Mouse (Mus musculus) CH12.LX (cell line): ENCODE measurements at regions not wholly inside any gene's neighbourhood (a gene's known extent, or its start where the extent isn't known, plus 50 kb on each side); places are given as distances from the start of the nearest gene placed in this dataset.

Source experiments
- DNase-seq: peaks from one replicate; pipeline ENCODE4 v3.0.0-alpha.2; 2013; ENCODE audit errors: extremely low read depth
- H3K27ac ChIP-seq: 2 replicates; pipeline ENCODE4 v1.5.1; 2012; ENCODE audit warnings: low read depth, mild to moderate bottlenecking, control low read depth, moderate library complexity; ENCODE audit not compliant: insufficient read depth
- H3K27me3 ChIP-seq: replicated peaks from 2 replicates; pipeline ENCODE3; 2012; ENCODE audit warnings: inconsistent platforms
- H3K36me3 ChIP-seq, 2 experiments: replicated peaks in 1 of 2; 2 replicates each; pipeline versions ENCODE3 to v1.6.1; 2012; ENCODE audit warnings: inconsistent platforms in 1 of 2, low read length in 1 of 2, mild to moderate bottlenecking in 1 of 2, mixed read lengths in 1 of 2, moderate library complexity in 1 of 2; ENCODE audit not compliant: control insufficient read depth in 1 of 2, insufficient read depth in 1 of 2
- H3K4me1 ChIP-seq, 2 experiments: 2 replicates each; pipeline ENCODE4 v1.6.1; 2012; ENCODE audit warnings: inconsistent platforms in 1 of 2, moderate library complexity in 1 of 2; ENCODE audit not compliant: insufficient read depth in 2 of 2, control insufficient read depth in 1 of 2
- H3K4me2 ChIP-seq: 2 replicates; pipeline ENCODE4 v1.6.1; 2012; ENCODE audit warnings: low read depth, mild to moderate bottlenecking, control low read depth; ENCODE audit not compliant: poor library complexity, insufficient read depth, severe bottlenecking
- H3K4me3 ChIP-seq, 3 experiments: fragments of 150-350 bp in 1 of 3; sonication (generic) in 1 of 3; replicated peaks in 1 of 3; 2 replicates each; pipeline versions ENCODE3 to v1.5.1; 2011 to 2012; ENCODE audit warnings: low read depth in 2 of 3, low read length in 2 of 3, mild to moderate bottlenecking in 2 of 3, moderate library complexity in 2 of 3, control low read depth in 1 of 3, improper control_type of control experiment in 1 of 3, inconsistent platforms in 1 of 3, mixed read lengths in 1 of 3; ENCODE audit not compliant: poor library complexity in 1 of 3
- H3K79me2 ChIP-seq: replicated peaks from 2 replicates; pipeline ENCODE4 v1.6.1; 2012; ENCODE audit warnings: mild to moderate bottlenecking, moderate library complexity; ENCODE audit not compliant: control insufficient read depth, poor library complexity, insufficient read depth, severe bottlenecking; ENCODE audit errors: extremely low read depth
- H3K9ac ChIP-seq: 2 replicates; pipeline ENCODE4 v1.6.1; 2012; ENCODE audit warnings: low read depth, mild to moderate bottlenecking, control low read depth, moderate library complexity; ENCODE audit not compliant: insufficient read depth
- H3K9me3 ChIP-seq: replicated peaks from 2 replicates; pipeline ENCODE3; 2012; ENCODE audit warnings: low read length, inconsistent platforms, mixed read lengths
- CHD2 ChIP-seq: IDR thresholded peaks from 2 replicates; pipeline ENCODE4 v1.6.1; 2011; ENCODE audit warnings: low read length, improper control_type of control experiment
- CTCF ChIP-seq, 2 experiments: IDR thresholded peaks in 1 of 2; conservative IDR thresholded peaks in 1 of 2; 2 replicates each; pipeline ENCODE4 v1.5.1; 2011 to 2012; ENCODE audit warnings: low read depth in 2 of 2, low read length in 2 of 2, improper control_type of control experiment in 1 of 2, inconsistent platforms in 1 of 2, mild to moderate bottlenecking in 1 of 2, moderate library complexity in 1 of 2
- ELF1 ChIP-seq: IDR thresholded peaks from 2 replicates; pipeline ENCODE4 v1.6.1; 2014; ENCODE audit warnings: low read depth, mild to moderate bottlenecking, inconsistent platforms, low read length, improper control_type of control experiment
- EP300 ChIP-seq: IDR thresholded peaks from 2 replicates; pipeline ENCODE4 v1.6.1; 2011; ENCODE audit warnings: low read length, improper control_type of control experiment
- ETS1 ChIP-seq: conservative IDR thresholded peaks from 2 replicates; pipeline ENCODE4 v1.6.1; 2012; ENCODE audit warnings: low read depth, mild to moderate bottlenecking, inconsistent platforms, low read length, improper control_type of control experiment, moderate library complexity
- GABPA ChIP-seq: IDR thresholded peaks from 2 replicates; pipeline ENCODE4 v1.6.1; 2012; ENCODE audit warnings: low read depth, low read length, improper control_type of control experiment, inconsistent platforms; ENCODE audit not compliant: insufficient replicate concordance
- HCFC1 ChIP-seq: IDR thresholded peaks from 2 replicates; pipeline ENCODE4 v1.6.1; 2012; ENCODE audit warnings: low read depth, mild to moderate bottlenecking, inconsistent platforms, low read length, improper control_type of control experiment
- IRF4 ChIP-seq: IDR thresholded peaks from 2 replicates; pipeline ENCODE4 v1.6.1; 2014; ENCODE audit warnings: low read depth, mild to moderate bottlenecking, inconsistent platforms, low read length, improper control_type of control experiment
- JUN ChIP-seq: IDR thresholded peaks from 2 replicates; pipeline ENCODE4 v1.6.1; 2011; ENCODE audit warnings: low read depth, mild to moderate bottlenecking, low read length, improper control_type of control experiment, moderate library complexity; ENCODE audit not compliant: insufficient read depth
- JUND ChIP-seq: conservative IDR thresholded peaks from 2 replicates; pipeline ENCODE4 v1.6.1; 2011; ENCODE audit warnings: low read depth, low read length, improper control_type of control experiment
- KAT2A ChIP-seq: IDR thresholded peaks from 2 replicates; pipeline ENCODE4 v1.6.1; 2012; ENCODE audit warnings: low read length, improper control_type of control experiment, inconsistent platforms; ENCODE audit not compliant: insufficient replicate concordance
- MAFK ChIP-seq: IDR thresholded peaks from 2 replicates; pipeline ENCODE4 v1.6.1; 2011; ENCODE audit warnings: low read length, improper control_type of control experiment; ENCODE audit not compliant: insufficient replicate concordance
- MAX ChIP-seq: IDR thresholded peaks from 2 replicates; pipeline ENCODE4 v1.6.1; 2011; ENCODE audit warnings: low read length, improper control_type of control experiment
- MAZ ChIP-seq: IDR thresholded peaks from 2 replicates; pipeline ENCODE4 v1.6.1; 2012; ENCODE audit warnings: low read depth, mild to moderate bottlenecking, inconsistent platforms, low read length, improper control_type of control experiment, moderate library complexity
- MXI1 ChIP-seq: IDR thresholded peaks from 2 replicates; pipeline ENCODE4 v1.6.1; 2011; ENCODE audit warnings: mild to moderate bottlenecking, low read depth, low read length, improper control_type of control experiment
- MYC ChIP-seq: IDR thresholded peaks from 2 replicates; pipeline ENCODE4 v1.6.1; 2011; ENCODE audit warnings: low read depth, mild to moderate bottlenecking, improper control_type of control experiment, low read length
- NELFE ChIP-seq: IDR thresholded peaks from 2 replicates; pipeline ENCODE4 v1.6.1; 2011; ENCODE audit warnings: low read depth, low read length, improper control_type of control experiment
- NRF1 ChIP-seq: IDR thresholded peaks from 2 replicates; pipeline ENCODE4 v1.6.1; 2014; ENCODE audit warnings: low read depth, mild to moderate bottlenecking, inconsistent platforms, low read length, improper control_type of control experiment, moderate library complexity
- POLR2A ChIP-seq: IDR thresholded peaks from 2 replicates; pipeline ENCODE4 v1.6.1; 2011; ENCODE audit warnings: low read depth, mild to moderate bottlenecking, improper control_type of control experiment, low read length
- POLR2AphosphoS2 ChIP-seq: IDR thresholded peaks from 2 replicates; pipeline ENCODE4 v1.6.1; 2011; ENCODE audit warnings: low read depth, low read length, improper control_type of control experiment
- RAD21 ChIP-seq: IDR thresholded peaks from 2 replicates; pipeline ENCODE4 v1.6.1; 2011; ENCODE audit warnings: low read depth, mild to moderate bottlenecking, low read length, improper control_type of control experiment, moderate library complexity
- SIN3A ChIP-seq: IDR thresholded peaks from 2 replicates; pipeline ENCODE4 v1.6.1; 2012; ENCODE audit warnings: low read length, improper control_type of control experiment, inconsistent platforms
- TBP ChIP-seq: conservative IDR thresholded peaks from 2 replicates; pipeline ENCODE4 v1.6.1; 2011; ENCODE audit warnings: low read depth, low read length, improper control_type of control experiment
- TCF12 ChIP-seq: IDR thresholded peaks from 2 replicates; pipeline ENCODE4 v1.6.1; 2014; ENCODE audit warnings: low read depth, mild to moderate bottlenecking, inconsistent platforms, low read length, improper control_type of control experiment
- USF2 ChIP-seq: conservative IDR thresholded peaks from 2 replicates; pipeline ENCODE4 v1.6.1; 2011; ENCODE audit warnings: low read depth, low read length, improper control_type of control experiment
- ZC3H11A ChIP-seq: IDR thresholded peaks from 2 replicates; pipeline ENCODE4 v1.6.1; 2012; ENCODE audit warnings: low read depth, mild to moderate bottlenecking, inconsistent platforms, low read length, improper control_type of control experiment
- ZKSCAN1 ChIP-seq: IDR thresholded peaks from 2 replicates; pipeline ENCODE4 v1.6.1; 2012; ENCODE audit warnings: low read depth, inconsistent platforms, low read length, improper control_type of control experiment, borderline replicate concordance
- dilution Hi-C: fragments of 300-500 bp; cut with MboI; formaldehyde crosslinking; loops from 2 replicates; pipeline ENCODE4 v1.14.3; 2020; ENCODE audit warnings: low sequenced_read_pairs; ENCODE audit not compliant: extremely low pct_unique_long_range_greater_than_20kb, extremely low pct_ligation_motif_present
- in situ Hi-C: fragments of 300-500 bp; cut with MboI; formaldehyde crosslinking; loops from 3 replicates; pipeline ENCODE4 v1.14.3; 2019; ENCODE audit warnings: low sequenced_read_pairs, low pct_ligation_motif_present, low pct_unique_long_range_greater_than_20kb, mixed read lengths

- Histone ChIP-seq H3K79me2 (no peaks in the 10 kb centered on the region), H3K36me3 (no peaks in the 10 kb centered on the region), H3K9me3 (no peaks in the 10 kb centered on the region), H3K9ac (no peak overlapping the region), H3K4me3 (no peak overlapping the region), H3K27ac (no peak overlapping the region), H3K4me2 (no peak overlapping the region), H3K4me1 (no peaks in the 10 kb centered on the region), H3K27me3 (no peaks in the 10 kb centered on the region)
- dilution Hi-C loops, result no loop called here
- no peak for DNase-seq
- TF ChIP-seq MAZ (no peak), ELF1 (no peak), IRF4 (no peak), JUND (no peak), USF2 (no peak), POLR2A (no peak), ZKSCAN1 (no peak), TCF12 (no peak), MXI1 (no peak), NRF1 (no peak), KAT2A (no peak), HCFC1 (no peak), GABPA (no peak), TBP (no peak), JUN (no peak), EP300 (no peak), ETS1 (no peak), NELFE (no peak), POLR2AphosphoS2 (no peak), CTCF (conservative IDR thresholded peaks at IDR 0.05 in 1 of 2, IDR thresholded peaks at IDR 0.05 in 1 of 2; ENCODE audit: low read depth in 2 of 2, low read length in 2 of 2) (no peak)
- in situ Hi-C loops, result no loop called here
Measured at GRCm38 (mm10) chr7:72906536-72906935, 468.8 kb upstream of the Rgma start.

GRCm38 (mm10) chr7:72926772-72927380 is 448.4 kb upstream of the Rgma start:
- in situ Hi-C loops (no loop called here), dilution Hi-C loops (no loop called here)
- Histone ChIP-seq H3K79me2 (no peaks in the 10 kb centered on the region), H3K9ac (no peak overlapping the region), H3K4me2 (no peak overlapping the region), H3K4me1 (no peaks in the 10 kb centered on the region), H3K36me3 (no peaks in the 10 kb centered on the region), H3K27me3 (no peaks in the 10 kb centered on the region), H3K9me3 (no peaks in the 10 kb centered on the region), H3K4me3 (no peak overlapping the region), H3K27ac (no peak overlapping the region)
- DNase-seq, result no peak
- TF ChIP-seq CHD2, result no peak
- no peak for TF ChIP-seq MAFK
- TF ChIP-seq MAX, result no peak
- no peak for TF ChIP-seq IRF4
- TF ChIP-seq NRF1, result no peak
- TF ChIP-seq SIN3A, result no peak
- no peak for TF ChIP-seq POLR2AphosphoS2
- no peak for TF ChIP-seq RAD21
- no peak for TF ChIP-seq ELF1
- no peak for TF ChIP-seq USF2
- TF ChIP-seq GABPA, result no peak
- TF ChIP-seq ETS1, result no peak
- no peak for TF ChIP-seq JUN
- TF ChIP-seq MAZ, result no peak
- TF ChIP-seq ZC3H11A, result no peak
- no peak for TF ChIP-seq MYC
